Mouse (Mus musculus) stomach, postnatal 0 days (tissue): ENCODE results near the gene Mast1.

ENCODE experiments used
- CTCF ChIP-seq: IDR thresholded peaks from 2 replicates; pipeline ENCODE4 v1.5.1; 2016; ENCODE audit warnings: antibody characterized with exemption, low read depth, mild to moderate bottlenecking, moderate library complexity
- EP300 ChIP-seq: optimal IDR thresholded peaks from 2 replicates; pipeline ENCODE3; 2016; ENCODE audit warnings: antibody characterized with exemption

DNA sequence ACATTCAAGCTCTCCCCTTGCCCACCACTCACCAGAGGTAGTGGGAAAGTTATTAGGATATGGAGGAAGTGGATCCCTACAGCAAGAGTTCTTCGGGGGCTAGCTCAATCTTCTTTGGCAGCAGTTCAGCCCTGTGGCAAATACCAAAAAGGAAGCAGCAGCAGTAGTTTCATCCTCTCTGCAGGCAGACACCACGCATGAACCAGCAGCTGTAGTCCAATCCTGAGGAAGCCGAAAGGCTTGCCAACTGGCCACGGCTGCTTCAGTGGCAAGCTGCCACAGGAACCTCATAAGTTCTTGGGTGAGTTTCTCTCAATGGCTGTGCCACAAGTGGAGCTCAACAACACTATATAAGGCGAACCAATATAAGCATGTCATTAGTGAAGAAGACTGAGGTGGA lies 41.2 kb downstream of the Mast1 start:
- no peak for TF ChIP-seq CTCF
- TF ChIP-seq EP300, result no peak
